Mouse (Mus musculus) right cerebral cortex, postnatal 14 days (tissue): ENCODE results near the gene Rmnd5a.

ENCODE experiments used
- DNase-seq: peaks from one replicate; pipeline ENCODE4 v3.0.0; 2022

Rmnd5a gene

GRCm38 (mm10) chr6:71363995-71364394, 76.4 kb downstream of the Rmnd5a start:
- DNase-seq = no peak

- no peak for DNase-seq
Measured at GRCm38 (mm10) chr6:71361156-71361670, 79.2 kb downstream of the Rmnd5a start.

- DNase-seq = no peak
Measured at GRCm38 (mm10) chr6:71360751-71361150, 79.7 kb downstream of the Rmnd5a start.

GRCm38 (mm10) chr6:71360221-71360620, 80.2 kb downstream of the Rmnd5a start:
- DNase-seq = no peak

GRCm38 (mm10) chr6:71357493-71357892, 82.9 kb downstream of the Rmnd5a start:
- DNase-seq = no peak

- DNase-seq = no peak
Measured at GRCm38 (mm10) chr6:71353722-71354121, 86.7 kb downstream of the Rmnd5a start.

- no peak for DNase-seq
Measured at GRCm38 (mm10) chr6:71352866-71353427, 87.5 kb downstream of the Rmnd5a start.

GRCm38 (mm10) chr6:71352201-71352600, 88.2 kb downstream of the Rmnd5a start:
- DNase-seq = no peak

- no peak for DNase-seq
Measured at GRCm38 (mm10) chr6:71351201-71351600, 89.2 kb downstream of the Rmnd5a start.

GRCm38 (mm10) chr6:71348006-71348405, 92.4 kb downstream of the Rmnd5a start:
- DNase-seq = no peak

GRCm38 (mm10) chr6:71341179-71341578, 99.3 kb downstream of the Rmnd5a start:
- no peak for DNase-seq

GRCm38 (mm10) chr6:71339351-71339750, 101.1 kb downstream of the Rmnd5a start:
- DNase-seq = no peak

- DNase-seq = no peak
Measured at GRCm38 (mm10) chr6:71338941-71339340, 101.5 kb downstream of the Rmnd5a start.
